17 mouse cellular contexts compared by ENCODE assay signal in genomic region chr17:51003179-51003578, GRCm38 (mm10).
A peak's percentile ranks its signal among the peaks of the same experiment; 100 is the strongest.
DNase-seq lines count a peak whose midpoint lies in the region; ATAC-seq and TF ChIP-seq lines count a peak whose summit lies in the region.
"Had no signal": no experiment of that assay in that cellular context is flagged by ENCODE, and none has a peak within 500 bp of the region (broad histone marks: within the 10 kb centered on the region; RNA-seq: fewer than 3 reads in every experiment).

No protein-coding gene starts in this region.

- H3K4me2 ChIP-seq in forebrain, embryonic 16.5 days (ENCODE audit: low read length): no peak overlapping the region
- H3K4me2 ChIP-seq in forebrain, embryonic 12.5 days: no peak overlapping the region
- H3K4me2 ChIP-seq in midbrain, embryonic 14.5 days (ENCODE audit: low read length): no peak overlapping the region
- H3K4me2 ChIP-seq: embryonic facial prominence, embryonic 12.5 days; forebrain, embryonic 15.5 days had no signal

- no peak overlapping the region for H3K9ac ChIP-seq in forebrain, embryonic 16.5 days (replicated peaks; ENCODE audit: low read depth, low read length)
- no peak overlapping the region for H3K9ac ChIP-seq in forebrain, embryonic 12.5 days
- H3K9ac ChIP-seq in midbrain, embryonic 14.5 days (replicated peaks; ENCODE audit: low read length): no peak overlapping the region
- H3K9ac ChIP-seq: embryonic facial prominence, embryonic 12.5 days; forebrain, embryonic 15.5 days had no signal

- H3K4me3 ChIP-seq in forebrain, embryonic 16.5 days (replicated peaks; ENCODE audit: low read length): no peak overlapping the region
- no peak overlapping the region for H3K4me3 ChIP-seq in forebrain, embryonic 12.5 days (replicated peaks)
- H3K4me3 ChIP-seq in midbrain, embryonic 14.5 days (replicated peaks; ENCODE audit: low read depth, low read length): no peak overlapping the region
- no peak overlapping the region for H3K4me3 ChIP-seq in midbrain, embryonic 10.5 days
- H3K4me3 ChIP-seq: embryonic facial prominence, embryonic 10.5 days; embryonic facial prominence, embryonic 12.5 days; forebrain, embryonic 15.5 days had no signal

- ATAC-seq in forebrain, embryonic 16.5 days: peak; percentile 68; the same call in 1 of the 2 replicates
- no peak for ATAC-seq in forebrain, embryonic 12.5 days (ENCODE audit: low FRiP score)
- 0 out of 2 replicates have a peak, but pooled peaks have one; percentile 31 for ATAC-seq in midbrain, embryonic 14.5 days (ENCODE audit: low FRiP score, low TSS enrichment)
- ATAC-seq: forebrain, embryonic 15.5 days had no signal

- TF ChIP-seq CTCF in brain, embryonic 14.5 days (IDR thresholded peaks at IDR 0.05; ENCODE audit: borderline replicate concordance, extremely low read depth, insufficient read depth, insufficient read length): no peak

- no peaks in the 10 kb centered on the region for H3K4me1 ChIP-seq in forebrain, embryonic 16.5 days (replicated peaks; ENCODE audit: control insufficient read depth, insufficient read depth, low read length)
- H3K4me1 ChIP-seq in forebrain, embryonic 12.5 days: no peaks in the 10 kb centered on the region
- no peaks in the 10 kb centered on the region for H3K4me1 ChIP-seq in midbrain, embryonic 14.5 days (ENCODE audit: control insufficient read depth, insufficient read depth, low read length)
- no peaks in the 10 kb centered on the region for H3K4me1 ChIP-seq in midbrain, embryonic 10.5 days
- H3K4me1 ChIP-seq: embryonic facial prominence, embryonic 10.5 days; embryonic facial prominence, embryonic 12.5 days; forebrain, embryonic 15.5 days had no signal

- DNase-seq in midbrain, embryonic 14.5 days: peak; percentile 23
- DNase-seq in midbrain, embryonic 10.5 days (ENCODE audit: low spot score): no peak
- DNase-seq in brain, embryonic 14.5 days (ENCODE audit: low read depth): peak; percentile 51
- no peak for DNase-seq in spleen, postnatal 14 days (ENCODE audit: low spot score in 2 of 2)
- DNase-seq: adrenal gland, adult 2 months; adrenal gland, postnatal 10 days; adrenal gland, postnatal 25 days; cerebellum, adult 11-12 months; cerebellum, adult 2 months; cerebellum, adult 9-10 months; cerebellum, postnatal 10 days; cerebellum, postnatal 25 days had no signal

- H3K27me3 ChIP-seq in forebrain, embryonic 16.5 days (replicated peaks; ENCODE audit: control insufficient read depth, insufficient read depth, low read length): no peaks in the 10 kb centered on the region
- no peaks in the 10 kb centered on the region for H3K27me3 ChIP-seq in forebrain, embryonic 12.5 days
- H3K27me3 ChIP-seq in midbrain, embryonic 14.5 days (ENCODE audit: control insufficient read depth, insufficient read depth, low read length): no peaks in the 10 kb centered on the region
- no peaks in the 10 kb centered on the region for H3K27me3 ChIP-seq in midbrain, embryonic 10.5 days (ENCODE audit: low read depth, poor library complexity, severe bottlenecking)
- H3K27me3 ChIP-seq: embryonic facial prominence, embryonic 12.5 days; forebrain, embryonic 15.5 days had no signal

- no peaks in the 10 kb centered on the region for H3K36me3 ChIP-seq in forebrain, embryonic 16.5 days (ENCODE audit: control insufficient read depth, insufficient read depth)
- H3K36me3 ChIP-seq in forebrain, embryonic 12.5 days (replicated peaks): no peaks in the 10 kb centered on the region
- H3K36me3 ChIP-seq in midbrain, embryonic 14.5 days (ENCODE audit: control insufficient read depth, insufficient read depth, low read length): no peaks in the 10 kb centered on the region
- H3K36me3 ChIP-seq in midbrain, embryonic 10.5 days: no peaks in the 10 kb centered on the region
- H3K36me3 ChIP-seq: embryonic facial prominence, embryonic 10.5 days; embryonic facial prominence, embryonic 12.5 days; forebrain, embryonic 15.5 days had no signal

- H3K9me3 ChIP-seq in forebrain, embryonic 16.5 days (ENCODE audit: control insufficient read depth, low read length): no peaks in the 10 kb centered on the region; the same call in 1 of the 2 replicates
- H3K9me3 ChIP-seq in forebrain, embryonic 12.5 days: no peaks in the 10 kb centered on the region
- no peaks in the 10 kb centered on the region for H3K9me3 ChIP-seq in midbrain, embryonic 14.5 days (ENCODE audit: control insufficient read depth, low read length)
- H3K9me3 ChIP-seq in midbrain, embryonic 10.5 days (replicated peaks): no peaks in the 10 kb centered on the region
- H3K9me3 ChIP-seq: embryonic facial prominence, embryonic 10.5 days; embryonic facial prominence, embryonic 12.5 days; forebrain, embryonic 15.5 days had no signal

- H3K27ac ChIP-seq in forebrain, embryonic 16.5 days (ENCODE audit: low read length): no peak overlapping the region
- H3K27ac ChIP-seq in forebrain, embryonic 12.5 days: no peak overlapping the region
- no peak overlapping the region for H3K27ac ChIP-seq in midbrain, embryonic 14.5 days (replicated peaks; ENCODE audit: low read depth, low read length)
- H3K27ac ChIP-seq in midbrain, embryonic 10.5 days (replicated peaks): no peak overlapping the region
- H3K27ac ChIP-seq: embryonic facial prominence, embryonic 10.5 days; embryonic facial prominence, embryonic 12.5 days; forebrain, embryonic 15.5 days had no signal

- no peak for TF ChIP-seq POLR2A in brain, embryonic 14.5 days (IDR thresholded peaks at IDR 0.05; ENCODE audit: borderline replicate concordance, extremely low read depth, insufficient read depth, insufficient read length, poor library complexity, severe bottlenecking)

Comparison
In these comparisons a context has a peak if more than half of its experiments do, and no peak if none do; other contexts are left out.
1. DNase-seq: peak in midbrain, embryonic 14.5 days (single experiment) and brain, embryonic 14.5 days (single experiment); none in midbrain, embryonic 10.5 days (single experiment) and spleen, postnatal 14 days (0 of 2).